Mouse (Mus musculus): ENCODE data around the gene Mphosph9.

Mphosph9 gene

DNA sequence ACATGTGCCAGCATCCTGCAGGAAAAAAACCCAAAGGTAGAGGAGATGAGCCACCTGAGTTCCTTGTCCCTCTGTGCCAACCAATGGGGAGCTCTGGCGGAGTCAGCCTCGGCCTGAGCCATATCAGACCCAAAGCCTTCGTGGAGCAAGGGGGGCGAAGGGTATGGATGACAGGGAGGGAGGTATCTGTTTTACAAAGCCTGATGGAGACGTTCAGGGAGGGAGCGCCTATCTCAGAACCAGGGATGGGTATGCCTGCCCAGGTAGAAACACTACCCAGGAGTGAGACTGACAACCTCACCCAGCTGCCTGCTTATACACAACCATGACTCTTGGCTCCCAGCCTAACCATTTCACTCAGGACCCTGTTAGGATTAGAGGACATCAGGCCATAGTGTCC is 111.4 kb downstream of the Mphosph9 start:
- CTCF ChIA-PET: no interaction called here

DNA sequence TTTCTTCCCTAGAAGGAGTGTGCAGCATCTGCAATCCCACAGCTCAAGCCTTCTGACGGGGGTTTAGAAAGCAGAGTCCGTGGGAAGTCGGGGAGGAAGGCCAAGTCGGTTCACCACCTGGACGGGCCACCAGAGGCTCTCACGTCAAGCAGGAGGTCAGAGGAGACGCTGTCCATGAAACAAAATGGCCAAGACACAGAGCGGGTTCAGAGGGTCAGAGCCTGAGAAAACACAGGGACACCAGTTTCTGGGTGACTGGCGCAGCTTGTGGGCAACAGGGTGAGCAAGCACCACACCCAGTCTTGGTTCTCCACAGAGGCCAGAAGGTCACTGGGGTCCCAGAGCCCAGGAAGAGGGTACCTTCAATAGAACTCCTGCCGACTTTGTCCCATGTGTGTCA is 112.1 kb downstream of the Mphosph9 start:
- CTCF ChIA-PET: no interaction called here

DNA sequence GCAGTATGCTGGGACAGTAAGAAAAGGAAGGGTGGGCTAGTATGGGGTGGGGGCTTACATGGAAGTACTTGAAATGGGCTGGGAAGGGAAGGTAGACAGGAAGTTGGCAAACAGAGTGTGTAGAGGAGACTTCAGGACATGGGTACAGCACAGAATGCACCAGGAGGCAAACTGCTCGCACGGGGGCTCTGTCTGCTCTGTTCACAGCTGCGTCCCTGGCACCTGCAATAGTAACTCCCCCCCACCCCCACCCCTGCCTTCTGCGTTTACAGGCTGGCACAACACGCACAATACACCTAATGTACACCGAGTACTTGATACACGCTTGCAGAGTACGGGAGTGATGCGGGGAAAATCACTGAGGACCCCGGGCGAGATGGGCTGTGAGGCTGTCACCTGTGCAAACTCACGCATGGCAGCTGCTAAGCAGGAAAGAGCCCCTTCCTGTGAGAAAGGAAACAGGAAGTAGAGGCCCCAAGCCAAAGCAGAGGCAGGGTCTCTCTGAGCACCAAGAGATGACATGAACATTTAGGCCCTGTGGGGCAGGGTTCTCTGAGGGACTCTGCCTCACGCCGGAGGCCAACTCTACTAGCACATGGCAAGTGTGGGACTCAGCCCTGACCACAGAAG is 113.1 kb downstream of the Mphosph9 start:
- CTCF ChIA-PET: no interaction called here

DNA sequence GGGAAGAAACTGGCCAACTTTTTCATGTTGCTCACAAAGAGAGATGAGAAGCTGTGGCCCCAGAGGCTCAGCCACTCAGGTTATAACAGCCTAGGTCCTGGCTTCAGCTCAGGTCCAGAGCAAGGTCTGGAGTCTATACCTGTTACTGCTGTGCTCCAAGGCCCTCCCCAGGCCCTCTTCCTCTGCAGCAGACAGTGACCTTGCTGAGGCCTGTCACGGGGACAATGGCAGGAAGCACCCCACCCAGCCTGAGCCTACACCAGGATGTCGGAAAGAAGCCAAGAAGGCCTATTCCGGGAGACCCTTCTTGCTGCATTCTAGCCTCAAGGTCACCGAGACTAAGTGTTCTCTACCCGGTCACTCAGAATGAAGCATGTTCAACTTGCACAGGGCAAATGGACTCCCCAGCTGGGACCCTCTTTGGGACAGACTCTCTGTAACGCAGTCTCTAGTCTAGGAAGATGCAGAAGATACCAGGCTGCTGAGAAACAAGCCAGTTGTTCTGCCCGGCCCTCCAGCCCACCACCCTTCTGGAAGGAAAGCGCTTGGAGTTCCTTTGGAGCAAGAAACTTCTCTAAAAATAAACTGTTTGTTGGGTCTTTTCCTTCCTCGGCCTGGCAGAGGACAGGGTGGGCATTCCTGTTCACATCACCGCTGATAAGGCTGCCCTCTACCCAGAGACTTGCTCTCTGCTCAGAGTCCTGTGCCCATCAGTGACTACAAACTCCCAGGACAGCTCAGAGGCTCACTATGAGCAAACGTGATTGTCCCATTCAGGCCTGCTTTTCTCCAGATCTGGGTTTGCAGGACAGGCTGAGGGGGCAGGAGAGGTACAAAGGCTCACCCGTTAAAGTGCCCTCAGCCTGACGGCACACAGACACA is 113.9 kb downstream of the Mphosph9 start:
- CTCF ChIA-PET: interaction anchor here (0.5 kb wide), 1 partner anchor 33 kb away, joined by 4 read pairs; no protein-coding TSS in a partner anchor

DNA sequence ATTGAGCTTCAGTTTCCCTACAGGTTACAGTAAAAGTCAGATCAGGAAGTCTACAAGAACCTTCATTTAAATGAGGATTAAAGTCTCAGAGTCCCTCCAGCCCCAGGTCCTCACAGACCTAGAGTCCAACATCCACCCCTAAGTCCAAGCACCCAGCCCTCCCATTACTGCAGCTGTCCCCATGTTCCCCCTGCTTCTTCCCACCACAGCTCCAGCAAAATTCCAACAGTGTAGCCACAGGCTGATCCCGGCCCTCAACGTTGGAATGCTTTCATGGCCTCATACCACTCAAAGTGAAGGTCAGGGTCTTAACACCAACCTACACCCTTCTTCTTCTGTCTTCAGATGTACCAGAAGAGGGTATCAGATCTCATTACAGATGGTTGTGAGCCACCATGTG is 116.1 kb downstream of the Mphosph9 start:
- CTCF ChIA-PET: interaction anchor here (0.6 to 1.1 kb wide), 2 partner anchors 37 to 139 kb away, joined by 4 to 8 read pairs; no protein-coding TSS in a partner anchor

DNA sequence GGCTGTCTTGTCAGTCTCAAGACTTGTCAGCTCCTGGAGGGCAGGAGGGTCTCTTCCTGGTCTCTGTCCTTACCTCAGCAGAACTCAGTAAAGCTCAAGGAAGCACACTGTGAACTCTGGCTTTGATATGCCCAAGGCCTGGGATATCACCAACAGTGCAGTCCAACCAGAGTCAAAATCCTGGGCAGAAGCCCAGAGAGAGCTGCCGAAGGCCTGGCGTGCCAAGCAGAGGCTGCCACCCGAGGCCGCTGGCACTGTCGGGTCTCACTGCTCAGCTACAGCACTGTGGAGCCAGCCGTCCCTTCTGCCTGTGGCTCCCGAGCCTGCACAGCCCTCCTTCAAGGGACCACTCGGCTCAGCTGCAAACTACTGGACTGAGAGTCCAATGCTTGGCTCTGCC is 116.5 kb downstream of the Mphosph9 start:
- CTCF ChIA-PET: interaction anchor here (0.6 to 1.1 kb wide), 3 partner anchors 37 to 732 kb away, joined by 4 to 9 read pairs (median 8); no protein-coding TSS in a partner anchor

DNA sequence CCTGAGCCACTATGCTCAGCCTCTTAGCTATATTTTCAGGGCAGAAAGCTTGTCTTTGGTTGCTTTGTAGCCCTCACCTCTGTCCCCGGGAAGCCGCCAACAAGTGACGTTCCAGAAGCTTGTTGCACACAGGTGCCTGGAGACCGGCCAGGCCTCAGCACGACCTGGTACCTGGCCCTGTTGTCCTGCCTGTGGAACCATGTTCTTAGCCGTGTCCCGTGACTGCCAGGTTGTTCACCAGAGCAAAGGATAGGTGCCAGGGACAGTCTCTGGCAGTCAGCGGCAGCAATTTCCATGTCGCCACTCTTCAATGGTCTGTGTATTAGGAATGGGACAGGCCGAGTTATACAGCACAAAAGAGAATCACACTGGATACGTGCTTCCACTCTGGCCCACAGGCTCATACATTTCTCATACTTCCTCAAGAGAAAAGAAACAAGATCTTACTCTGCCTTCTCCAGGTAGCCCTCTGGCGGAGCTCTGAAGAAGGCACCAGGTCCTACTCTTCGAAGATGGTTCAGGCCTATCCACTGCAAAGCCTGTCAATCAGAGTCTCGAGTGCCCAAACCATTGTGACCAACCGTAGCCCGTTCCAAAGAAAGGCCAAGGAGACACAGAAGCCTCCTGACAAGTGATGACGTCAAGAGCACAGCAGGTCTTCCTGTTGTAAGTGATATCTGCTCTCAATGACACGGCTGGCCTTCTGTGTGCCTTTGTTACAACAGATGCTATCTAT is 117.3 kb downstream of the Mphosph9 start:
- CTCF ChIA-PET: interaction anchor here (0.5 to 1.1 kb wide), 3 partner anchors 38 to 733 kb away, joined by 3 to 9 read pairs (median 8); no protein-coding TSS in a partner anchor

DNA sequence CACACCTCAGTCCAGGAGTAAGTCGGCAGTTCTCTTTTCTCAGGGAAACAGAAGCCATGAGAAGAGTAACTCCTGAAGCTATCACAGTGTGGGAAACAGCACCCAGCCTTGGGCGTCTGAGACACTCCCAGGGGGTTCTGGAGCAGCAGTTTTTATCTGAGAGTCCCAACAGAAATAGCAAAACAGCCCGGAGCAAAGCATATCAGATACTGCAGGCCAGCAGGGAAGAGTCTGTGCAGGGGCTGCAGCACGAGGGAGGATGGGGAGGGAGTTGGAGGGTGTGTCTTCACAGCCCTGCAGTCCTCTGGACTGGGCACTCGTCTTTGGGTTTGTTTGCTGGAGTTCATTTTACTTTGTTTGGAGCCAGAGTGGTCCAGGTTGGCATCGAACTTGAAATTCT is 117.9 kb downstream of the Mphosph9 start:
- CTCF ChIA-PET: interaction anchor here (0.6 kb wide), 1 partner anchor 523 kb away, joined by 4 read pairs; no protein-coding TSS in a partner anchor

DNA sequence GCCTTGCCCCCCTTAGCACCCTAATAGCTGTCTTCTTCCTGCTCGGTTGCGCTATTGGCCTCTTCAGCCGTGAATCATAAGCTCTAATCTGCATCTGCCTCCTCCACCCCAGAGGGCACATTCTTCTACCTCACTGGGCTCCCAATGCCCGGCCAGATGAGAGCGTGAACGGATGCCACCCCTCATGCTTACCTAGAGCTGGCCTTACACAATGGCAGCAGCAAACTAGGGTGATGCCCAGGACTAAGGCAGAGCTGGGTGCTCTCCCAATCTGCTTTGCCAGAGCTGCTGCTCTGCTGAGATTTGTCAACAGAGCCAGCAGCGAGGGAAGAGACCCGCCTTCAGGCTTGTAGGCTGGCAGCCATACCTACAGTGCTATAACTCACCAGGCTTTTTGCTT is 119.7 kb downstream of the Mphosph9 start:
- CTCF ChIA-PET: no interaction called here

DNA sequence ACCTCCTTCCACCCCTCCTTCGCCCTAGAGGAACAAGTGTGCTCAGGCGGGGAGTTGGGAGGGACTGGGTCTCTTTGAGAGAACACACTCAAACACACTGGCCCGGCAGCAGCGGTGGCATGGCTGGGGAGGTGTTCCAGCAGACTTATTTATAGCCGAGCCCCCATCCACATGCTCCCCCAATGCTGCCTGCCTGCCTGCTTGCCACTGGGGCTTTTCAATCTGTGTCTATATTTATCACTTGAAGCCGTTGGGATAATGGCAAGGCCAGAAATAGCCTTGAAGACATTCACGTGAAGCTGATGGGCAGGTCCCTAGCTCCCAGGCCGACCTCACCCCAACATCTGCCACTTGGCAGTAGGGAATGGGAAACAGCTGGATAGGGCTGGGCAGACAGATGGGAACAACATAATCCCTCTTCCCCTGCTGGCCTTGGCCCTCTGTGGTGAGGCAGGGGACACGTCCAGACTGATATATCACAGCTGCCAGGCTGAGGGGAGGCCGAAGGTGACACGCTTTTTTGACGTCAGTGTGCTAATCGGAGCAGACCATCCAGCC is 121.2 kb downstream of the Mphosph9 start:
- CTCF ChIA-PET: no interaction called here

DNA sequence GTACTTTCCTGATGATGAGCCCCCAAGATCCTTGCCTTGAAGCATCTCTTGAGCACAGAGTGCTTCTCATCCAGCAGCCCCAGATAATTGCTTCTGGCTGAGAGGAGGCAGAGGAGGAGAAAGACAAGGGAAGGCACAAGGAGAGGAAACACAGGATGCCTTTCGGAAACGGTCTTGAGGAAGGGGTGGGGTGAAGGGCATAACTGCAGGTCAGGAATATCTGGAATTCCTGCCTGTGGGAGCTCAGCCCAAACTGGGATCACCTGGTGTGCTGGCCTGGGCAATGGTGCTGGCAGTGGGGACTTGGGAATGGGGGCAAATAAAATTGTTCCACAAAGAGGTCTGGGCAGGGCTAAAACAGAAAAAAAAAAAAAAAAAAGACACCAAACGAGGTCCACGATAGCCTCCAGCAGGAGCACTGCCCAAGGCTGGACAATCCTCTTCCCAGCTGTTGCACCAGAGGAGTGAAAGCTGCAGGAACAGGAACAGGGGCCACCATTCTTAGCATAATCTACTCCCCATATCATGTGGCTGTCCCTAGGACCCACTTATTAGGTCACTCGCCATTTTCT is 121.9 kb downstream of the Mphosph9 start:
- CTCF ChIA-PET: no interaction called here

DNA sequence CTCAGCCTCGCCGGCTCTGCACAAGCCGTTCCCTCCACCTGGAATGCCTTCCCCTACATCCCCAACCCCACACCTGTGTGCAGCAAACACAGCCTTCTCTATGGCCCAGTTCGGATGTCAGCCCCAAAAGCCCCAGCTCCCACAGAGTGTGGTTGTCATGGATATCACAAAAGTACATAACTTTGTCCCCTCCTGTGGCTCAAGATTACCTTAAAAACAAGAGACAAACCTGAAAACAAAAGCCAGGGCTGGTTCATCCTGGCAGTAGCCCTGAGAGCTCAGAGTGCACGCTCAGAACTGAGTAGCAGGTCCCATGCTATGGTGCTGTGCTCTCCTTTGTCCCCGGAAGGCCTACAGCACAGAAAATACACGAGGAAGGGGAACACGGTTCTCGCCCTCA is 122.6 kb downstream of the Mphosph9 start:
- CTCF ChIA-PET: no interaction called here

DNA sequence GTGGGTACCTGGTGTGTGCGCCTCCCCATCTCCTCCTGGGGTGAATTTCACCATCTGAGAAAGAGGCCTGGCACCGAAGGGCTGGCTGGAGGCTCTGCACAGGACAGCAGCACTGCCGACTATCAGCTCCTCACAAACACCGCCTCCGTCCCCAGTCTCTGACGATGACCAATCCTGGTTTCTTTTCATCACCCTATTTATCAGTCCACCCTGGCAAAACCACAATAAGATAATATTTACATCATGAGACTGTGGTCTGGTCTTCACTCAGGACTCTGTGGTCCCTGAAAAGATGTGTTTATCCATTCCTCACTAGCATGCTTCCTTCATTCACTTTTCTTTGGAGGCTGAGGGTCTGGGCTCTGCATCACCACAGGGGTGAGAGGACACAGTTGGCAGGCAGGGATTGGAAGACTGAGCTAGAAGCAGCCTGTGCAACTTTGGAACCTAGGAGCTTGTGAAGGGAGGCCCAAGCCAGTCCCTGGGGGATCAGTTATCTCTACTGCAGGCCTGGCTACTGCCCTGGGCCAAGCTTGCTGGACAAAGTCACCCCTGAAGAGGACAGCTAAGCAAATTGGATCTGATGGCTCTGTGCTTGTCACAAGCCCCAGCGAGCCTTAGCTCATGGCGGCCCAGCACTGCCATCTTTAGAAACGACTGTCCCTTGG is 123.5 kb downstream of the Mphosph9 start:
- CTCF ChIA-PET: no interaction called here

DNA sequence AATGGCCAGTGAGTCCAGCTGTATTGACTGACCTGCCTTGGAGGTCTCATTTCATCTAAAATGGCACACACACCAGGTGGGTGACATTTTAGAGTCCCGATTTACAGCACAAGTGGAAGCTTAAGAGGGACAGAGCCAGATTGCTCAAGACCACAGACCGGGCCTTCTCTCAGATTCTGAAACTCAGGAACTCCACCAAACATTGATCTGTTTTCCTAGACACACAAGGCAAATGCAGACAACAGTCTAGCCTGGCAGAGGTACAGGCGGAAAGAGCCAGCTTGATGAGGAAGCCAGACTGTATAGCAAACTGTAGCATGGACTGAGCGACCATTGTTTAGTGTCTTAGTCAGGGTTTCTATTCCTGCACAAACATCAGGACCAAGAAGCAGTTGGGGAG is 124.5 kb downstream of the Mphosph9 start:
- CTCF ChIA-PET: no interaction called here

DNA sequence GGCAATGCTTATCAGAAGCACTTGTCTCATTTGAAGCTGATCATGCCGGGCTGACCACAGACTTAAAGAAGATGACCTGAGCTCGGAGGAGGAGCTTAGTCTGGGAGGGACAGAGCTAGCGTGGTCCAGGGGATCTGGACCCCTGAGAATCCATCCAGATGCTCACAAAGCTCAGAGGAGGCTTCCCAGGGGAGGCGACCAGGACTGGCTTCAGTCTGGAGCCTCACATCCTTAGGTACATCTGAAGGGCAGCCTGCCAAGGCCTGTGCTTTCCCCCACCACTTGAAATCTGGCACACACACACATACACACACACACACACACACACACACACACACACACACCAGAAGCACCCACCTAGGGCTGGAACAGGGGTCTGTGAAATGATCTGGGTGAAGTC is 125.7 kb downstream of the Mphosph9 start:
- CTCF ChIA-PET: interaction anchor here (0.7 kb wide), 1 partner anchor 99 kb away, joined by 3 read pairs; no protein-coding TSS in a partner anchor

DNA sequence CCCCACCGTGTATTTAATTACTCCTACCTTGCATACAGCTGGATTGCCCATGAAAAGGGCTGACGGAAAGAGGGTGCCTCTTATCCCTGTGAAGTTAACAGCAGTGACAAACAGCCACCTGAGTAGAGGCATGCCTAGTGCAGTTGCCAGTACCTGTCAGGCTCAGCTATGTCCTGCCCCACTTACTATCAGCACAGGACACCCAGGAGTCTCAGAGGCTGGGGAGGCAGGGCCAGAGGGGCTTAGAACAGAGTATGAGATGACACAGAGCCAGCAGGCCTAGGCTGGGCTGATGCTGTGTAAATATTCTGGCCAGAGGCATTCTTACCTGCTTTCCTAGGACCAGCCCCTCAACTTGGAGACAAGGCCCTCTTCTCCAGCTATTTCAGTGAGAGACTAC is 126.2 kb downstream of the Mphosph9 start:
- CTCF ChIA-PET: no interaction called here

Measured in spleen, embryonic (tissue).